In genomic region chr4:45108456-45109110, GRCm38 (mm10) we compare ENCODE assay signal across 9 mouse cellular contexts. TPM values are rescaled to one million over a fixed set of nuclear protein-coding genes. Genes with fewer than 3 reads are reported as not detected.
DNase-seq lines count a peak whose midpoint lies in the region; ATAC-seq lines count a peak whose summit lies in the region.
"Had no signal": no experiment of that assay in that cellular context is flagged by ENCODE, and none has a peak within 500 bp of the region (broad histone marks: within the 10 kb centered on the region; RNA-seq: fewer than 3 reads in every experiment).

No protein-coding gene starts in this region.

- peaks cover 11% of the 10 kb centered on the region for H3K4me1 ChIP-seq in lung, embryonic 15.5 days
- H3K4me1 ChIP-seq in heart, embryonic 16.5 days (ENCODE audit: control insufficient read depth, insufficient read depth, low read length) = peaks cover 10% of the 10 kb centered on the region

- H3K4me3 ChIP-seq in lung, embryonic 15.5 days = no peak overlapping the region
- peak overlapping the region; percentile 84; the same call in 1 of the 2 replicates for H3K4me3 ChIP-seq in heart, embryonic 16.5 days (ENCODE audit: low read length)
- H3K4me3 ChIP-seq in macrophage (ENCODE audit: inconsistent target) = peak overlapping the region; percentile 90

- peak; percentile 11 for DNase-seq in CD4-positive, CD25-positive, alpha-beta regulatory T cell, adult 2 months (ENCODE audit: low read depth, low spot score)
- DNase-seq in lung, postnatal 14 days = no peak
- DNase-seq in frontal cortex, postnatal 10 days (ENCODE audit: low spot score in 2 of 2) = no peak

- no peak for ATAC-seq in CD4-positive, CD25-positive, alpha-beta regulatory T cell, adult 4 months
- no peak for ATAC-seq in lung, embryonic 15.5 days (ENCODE audit: borderline replicate concordance, extremely low read depth, low FRiP score, low TSS enrichment)
- no peak for ATAC-seq in heart, embryonic 16.5 days (replicated peaks; ENCODE audit: extremely low read depth, insufficient read depth, low FRiP score)
- ATAC-seq in megakaryocyte progenitor cell, adult 5-6 weeks (replicated peaks; ENCODE audit: poor library complexity) = no peak

- no peak overlapping the region for H3K9ac ChIP-seq in lung, embryonic 15.5 days
- H3K9ac ChIP-seq in heart, embryonic 16.5 days (ENCODE audit: low read length) = peak overlapping the region; percentile 88

- H3K9me3 ChIP-seq in lung, embryonic 15.5 days = no peaks in the 10 kb centered on the region
- no peaks in the 10 kb centered on the region for H3K9me3 ChIP-seq in heart, embryonic 16.5 days (replicated peaks; ENCODE audit: control insufficient read depth, low read length)
- H3K9me3 ChIP-seq: hindbrain, embryonic 15.5 days had no signal

- peaks cover 10% of the 10 kb centered on the region for H3K36me3 ChIP-seq in lung, embryonic 15.5 days
- peaks cover 12% of the 10 kb centered on the region for H3K36me3 ChIP-seq in heart, embryonic 16.5 days (ENCODE audit: control insufficient read depth, insufficient read depth)
- H3K36me3 ChIP-seq in macrophage (ENCODE audit: inconsistent target) = no peaks in the 10 kb centered on the region

- peaks cover 27% of the 10 kb centered on the region for H3K79me2 ChIP-seq in macrophage (ENCODE audit: inconsistent target)

- 63% methylated on average over 8 of the region's 8 CpGs for WGBS in lung, embryonic 15.5 days
- WGBS in heart, embryonic 16.5 days = 60% methylated on average over 8 of the region's 8 CpGs
- 34% methylated on average over 8 of the region's 8 CpGs for WGBS in macrophage (ENCODE audit: missing documents)

- no peak overlapping the region for H3K27ac ChIP-seq in lung, embryonic 15.5 days
- H3K27ac ChIP-seq in heart, embryonic 16.5 days (ENCODE audit: low read length) = no peak overlapping the region
- no peak overlapping the region for H3K27ac ChIP-seq in macrophage

- no peaks in the 10 kb centered on the region for H3K27me3 ChIP-seq in lung, embryonic 15.5 days
- no peaks in the 10 kb centered on the region for H3K27me3 ChIP-seq in heart, embryonic 16.5 days (ENCODE audit: control insufficient read depth, insufficient read depth, low read length)

- peak overlapping the region; percentile 69; the same call in 1 of the 2 replicates for H3K4me2 ChIP-seq in lung, embryonic 15.5 days
- H3K4me2 ChIP-seq in heart, embryonic 16.5 days (ENCODE audit: low read depth, low read length) = peak overlapping the region; percentile 42; the same call in 1 of the 2 replicates

RNA-seq across cellular contexts. Expression of gene Tomm5, which starts 0.7 kb away (rescaled TPM):
- polyA plus RNA-seq in CD4-positive, CD25-positive, alpha-beta regulatory T cell, adult 4 months (2017; shearing (Covaris generic)) = 100 to 1,000 TPM; 125 to 132 TPM
- 183 and 189 TPM in 2 replicates for polyA plus RNA-seq in lung, embryonic 15.5 days (2015; fragmentation: Nextera tagmentation; extraction: Ambion mirVana)
- polyA plus RNA-seq in heart, embryonic 16.5 days (2015; fragmentation: Nextera tagmentation; extraction: Ambion mirVana) = 243 and 262 TPM in 2 replicates
- 10 to 100 TPM in 8 of 26 experiments, 1 to 10 TPM in 16, not detected in 2; 3.5 to 20.5 (median 8.2) TPM for total RNA-seq in macrophage (2018; cell fraction: chromatin; rRNA removed)
- 10 to 100 TPM; 55.9 to 95.4 (median 75.6) TPM for total RNA-seq in macrophage (2018; cell fraction: cytosol; rRNA removed)
- total RNA-seq in macrophage (2018; cell fraction: nucleus; rRNA removed) = 10 to 100 TPM in 23 of 26 experiments, 1 to 10 TPM in 3; 8.4 to 72.1 (median 24.6) TPM
- 60.3 to 124 TPM (median 74.8 TPM) in 3 replicates for polyA plus RNA-seq in macrophage (2018)
- total RNA-seq in megakaryocyte progenitor cell, adult 5-6 weeks (2015) = 231 and 253 TPM in 2 replicates
- 239 and 266 TPM in 2 replicates for total RNA-seq in megakaryocyte progenitor cell, adult 5-6 weeks (2017)

RNA-seq across cellular contexts. Expression of gene Fbxo10, which starts 24.2 kb away (rescaled TPM):
- polyA plus RNA-seq in CD4-positive, CD25-positive, alpha-beta regulatory T cell, adult 4 months (2017; shearing (Covaris generic)) = 1 to 10 TPM in 1 of 2 experiments, under 1 TPM in 1; 0.43 to 1.3 TPM
- 12.5 and 13.9 TPM in 2 replicates for polyA plus RNA-seq in lung, embryonic 15.5 days (2015; fragmentation: Nextera tagmentation; extraction: Ambion mirVana)
- polyA plus RNA-seq in heart, embryonic 16.5 days (2015; fragmentation: Nextera tagmentation; extraction: Ambion mirVana) = 22.5 and 24.1 TPM in 2 replicates
- total RNA-seq in macrophage (2018; cell fraction: chromatin; rRNA removed) = 1 to 10 TPM in 19 of 26 experiments, under 1 TPM in 7; 0.46 to 4.9 (median 2.0) TPM
- 1 to 10 TPM; 1.1 to 3.8 (median 2.0) TPM for total RNA-seq in macrophage (2018; cell fraction: cytosol; rRNA removed)
- 1 to 10 TPM in 22 of 26 experiments, under 1 TPM in 4; 0.77 to 5.4 (median 2.1) TPM for total RNA-seq in macrophage (2018; cell fraction: nucleus; rRNA removed)
- 1.9 to 2.7 TPM (median 2.7 TPM) in 3 replicates for polyA plus RNA-seq in macrophage (2018)
- 1.2 and 3.1 TPM in 2 replicates for total RNA-seq in megakaryocyte progenitor cell, adult 5-6 weeks (2015)
- 1.8 and 3.1 TPM in 2 replicates for total RNA-seq in megakaryocyte progenitor cell, adult 5-6 weeks (2017)
